Mouse (Mus musculus): ENCODE data around the gene Tspoap1. TPM values are rescaled to one million over a fixed set of nuclear protein-coding genes. Genes with fewer than 3 reads are reported as not detected.
A peak's percentile ranks its signal among the peaks of the same experiment; 100 is the strongest.

Tspoap1 gene
- polyA plus RNA-seq (2012; rRNA removed): 0.89 and 1.3 TPM in 2 replicates

DNA sequence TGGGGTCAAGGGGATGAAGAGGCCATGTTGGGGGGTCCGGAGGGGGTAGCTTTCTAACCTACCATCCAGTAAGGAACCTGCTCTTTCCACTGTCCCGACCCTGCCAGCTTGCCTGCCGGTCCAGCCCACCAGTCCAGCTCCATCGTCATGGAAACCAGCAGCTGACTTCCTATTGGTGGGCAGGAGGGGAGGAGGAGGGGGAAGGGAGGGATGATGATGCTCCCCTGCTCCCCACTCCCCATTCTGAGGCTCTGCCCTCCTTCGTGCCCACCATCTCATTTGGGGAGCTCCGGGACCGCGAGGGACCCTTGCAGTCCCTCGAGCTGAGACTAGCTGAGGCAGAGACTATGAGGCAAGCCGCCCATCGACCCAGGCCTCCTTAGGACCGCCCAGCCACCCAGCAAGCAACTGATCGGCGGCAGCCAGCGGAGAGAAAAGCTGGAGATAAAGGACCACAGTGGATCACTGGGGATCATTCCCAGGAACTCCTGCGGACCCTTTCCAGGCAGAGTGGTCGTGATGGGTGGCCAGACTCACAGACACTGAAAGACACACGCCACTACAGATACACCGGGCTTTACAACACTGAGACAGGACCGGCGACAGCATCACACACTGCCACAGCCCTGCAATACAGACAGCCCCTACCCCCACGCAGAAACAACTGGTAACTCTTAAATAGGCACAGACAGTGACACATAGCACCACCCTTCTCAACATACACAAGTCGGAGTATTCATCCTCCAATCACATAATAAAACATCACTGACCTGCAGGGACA, at the start of gene Tspoap1:
Tspoap1 (plus strand) TSS at position 241 of the 781 bp plus-strand sequence.
- peaks cover 36% of the 10 kb centered on the region for H3K27me3 ChIP-seq (ENCODE audit: control insufficient read depth, insufficient read depth, low read length)
- 0 out of 2 replicates have a peak, but pooled peaks cover 6% of the 10 kb centered on the region for H3K36me3 ChIP-seq (ENCODE audit: control insufficient read depth, insufficient read depth, low read length)
- TF ChIP-seq CTCF (IDR thresholded peaks at IDR 0.05; ENCODE audit: extremely low read depth, insufficient read length, insufficient replicate concordance, low read depth, low read length): no peak
- no peak for TF ChIP-seq POLR2A (IDR thresholded peaks at IDR 0.05; ENCODE audit: low read depth, low read length)
- no peak within 1 kb of the TSS for H3K4me3 ChIP-seq (ENCODE audit: low read depth, low read length)
- WGBS: 12% methylated on average over 23 of the region's 23 CpGs
- H3K4me1 ChIP-seq (ENCODE audit: control insufficient read depth, insufficient read depth, insufficient read length, low read length): peaks cover 3% of the 10 kb centered on the region
- H3K27ac ChIP-seq (ENCODE audit: insufficient read depth, low read depth, low read length): no peak within 1 kb of the TSS

DNA sequence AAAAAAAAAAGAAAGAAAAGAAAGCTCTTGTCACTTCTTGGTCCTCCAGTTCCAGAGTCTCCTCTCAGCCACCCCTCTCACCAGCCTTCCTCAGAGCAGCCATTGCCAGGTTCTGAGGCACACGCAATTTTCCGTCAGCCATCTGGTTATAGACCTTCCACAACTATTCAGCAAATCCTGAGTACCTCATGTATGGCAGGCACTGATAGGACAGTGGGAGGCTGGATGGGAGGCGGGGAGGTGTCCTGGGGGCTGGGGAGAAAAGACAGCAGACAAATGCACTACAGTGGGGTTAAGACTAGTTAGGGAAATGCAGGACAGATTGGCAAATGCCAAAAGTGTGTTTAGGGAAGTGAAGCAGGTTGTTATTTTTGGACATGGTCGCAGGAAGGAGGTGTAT, 48.2 kb upstream of the Tspoap1 start:
- Histone ChIP-seq H3K4me1 (ENCODE audit: control insufficient read depth, insufficient read depth, insufficient read length, low read length) (peaks cover 21% of the 10 kb centered on the region; the same call in 1 of the 2 replicates), H3K27me3 (ENCODE audit: control insufficient read depth, insufficient read depth, low read length) (no peaks in the 10 kb centered on the region), H3K4me3 (ENCODE audit: low read depth, low read length) (no peak overlapping the region), H3K36me3 (ENCODE audit: control insufficient read depth, insufficient read depth, low read length) (no peaks in the 10 kb centered on the region), H3K27ac (ENCODE audit: insufficient read depth, low read depth, low read length) (no peak overlapping the region)
- 73% methylated on average over 4 of the region's 4 CpGs for WGBS
- TF ChIP-seq CTCF (IDR thresholded peaks at IDR 0.05; ENCODE audit: extremely low read depth, insufficient read length, insufficient replicate concordance, low read depth, low read length) (no peak), POLR2A (IDR thresholded peaks at IDR 0.05; ENCODE audit: low read depth, low read length) (no peak)

DNA sequence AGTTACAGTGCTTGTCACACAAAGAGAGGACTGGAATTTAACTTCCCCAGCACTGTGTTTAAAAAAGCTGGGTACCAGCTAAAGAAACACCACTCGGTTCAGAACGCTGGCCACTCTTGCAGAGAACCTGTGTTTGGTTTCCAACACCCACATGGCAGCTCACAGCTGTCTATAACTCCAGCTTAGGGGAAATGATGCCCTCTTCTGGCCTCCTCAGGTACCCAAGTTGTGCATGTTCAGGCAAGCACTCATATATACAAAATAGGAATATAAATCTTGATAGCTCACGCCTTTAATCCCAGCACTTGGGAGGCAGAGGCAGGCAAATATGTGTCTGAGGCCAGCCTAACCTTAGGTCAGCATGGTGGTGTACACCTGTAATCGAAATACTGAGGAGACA, 44.3 kb upstream of the Tspoap1 start:
- no peaks in the 10 kb centered on the region for H3K27me3 ChIP-seq (ENCODE audit: control insufficient read depth, insufficient read depth, low read length)
- WGBS: 77% methylated on average over 4 of the region's 4 CpGs
- TF ChIP-seq POLR2A (IDR thresholded peaks at IDR 0.05; ENCODE audit: low read depth, low read length): no peak
- TF ChIP-seq CTCF (IDR thresholded peaks at IDR 0.05; ENCODE audit: extremely low read depth, insufficient read length, insufficient replicate concordance, low read depth, low read length): no peak

DNA sequence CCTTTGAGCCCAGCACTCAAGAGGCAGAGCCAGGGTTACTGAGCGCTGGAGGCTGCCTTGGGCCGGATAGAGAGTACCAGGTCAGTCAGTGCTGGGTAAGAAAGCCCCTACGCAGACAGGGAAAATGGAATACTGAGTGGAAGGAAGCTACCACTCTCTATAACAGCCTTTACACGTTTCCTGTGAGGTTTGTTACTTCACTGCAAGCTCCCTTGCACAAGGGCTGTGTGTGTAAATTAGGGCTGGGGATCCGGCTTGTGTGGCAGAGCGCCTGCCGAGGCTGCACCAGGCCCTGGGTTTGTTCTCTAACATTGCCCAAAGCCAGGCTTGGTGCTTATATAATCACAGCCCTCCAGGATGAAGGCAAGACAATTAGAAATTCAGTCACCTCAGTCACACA, 40.8 kb upstream of the Tspoap1 start:
- H3K4me1 ChIP-seq (ENCODE audit: control insufficient read depth, insufficient read depth, insufficient read length, low read length): no peaks in the 10 kb centered on the region
- peaks cover 19% of the 10 kb centered on the region for H3K36me3 ChIP-seq (ENCODE audit: control insufficient read depth, insufficient read depth, low read length)
- H3K27ac ChIP-seq (ENCODE audit: insufficient read depth, low read depth, low read length): no peak overlapping the region
- H3K4me3 ChIP-seq (ENCODE audit: low read depth, low read length): no peak overlapping the region
- no peak for TF ChIP-seq POLR2A (IDR thresholded peaks at IDR 0.05; ENCODE audit: low read depth, low read length)
- no peak for TF ChIP-seq CTCF (IDR thresholded peaks at IDR 0.05; ENCODE audit: extremely low read depth, insufficient read length, insufficient replicate concordance, low read depth, low read length)
- WGBS: 75% methylated on average over 7 of the region's 7 CpGs
- no peaks in the 10 kb centered on the region for H3K27me3 ChIP-seq (ENCODE audit: control insufficient read depth, insufficient read depth, low read length)

More for the DNA sequence above, 44.3 kb upstream of the Tspoap1 start:
- Histone ChIP-seq H3K4me3 (ENCODE audit: low read depth, low read length) (no peak overlapping the region), H3K36me3 (ENCODE audit: control insufficient read depth, insufficient read depth, low read length) (peaks cover 16% of the 10 kb centered on the region), H3K27ac (ENCODE audit: insufficient read depth, low read depth, low read length) (no peak overlapping the region), H3K4me1 (ENCODE audit: control insufficient read depth, insufficient read depth, insufficient read length, low read length) (peaks cover 4% of the 10 kb centered on the region; the same call in 1 of the 2 replicates)

DNA sequence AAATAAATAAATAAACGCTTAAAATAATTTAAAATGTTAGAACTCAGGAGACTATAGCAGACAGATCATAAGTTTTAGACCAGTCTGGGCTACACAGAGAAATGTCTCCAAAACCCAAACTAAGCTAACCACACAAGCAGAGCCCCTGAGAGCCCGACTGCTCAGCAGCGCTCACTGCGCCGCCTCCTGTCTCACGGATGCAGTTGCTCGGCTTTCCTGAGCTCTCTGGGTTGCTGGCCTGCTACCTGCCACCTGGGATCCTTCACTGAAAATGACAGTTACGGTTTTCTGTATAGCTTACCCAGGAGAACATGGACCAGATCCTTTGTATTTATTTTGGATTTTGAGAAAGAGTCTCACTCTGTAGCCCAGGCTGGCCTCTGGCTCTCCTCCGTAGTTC, 40.0 kb upstream of the Tspoap1 start:
- Histone ChIP-seq H3K36me3 (ENCODE audit: control insufficient read depth, insufficient read depth, low read length) (peaks cover 19% of the 10 kb centered on the region), H3K4me1 (ENCODE audit: control insufficient read depth, insufficient read depth, insufficient read length, low read length) (no peaks in the 10 kb centered on the region), H3K4me3 (ENCODE audit: low read depth, low read length) (no peak overlapping the region), H3K27ac (ENCODE audit: insufficient read depth, low read depth, low read length) (no peak overlapping the region), H3K27me3 (ENCODE audit: control insufficient read depth, insufficient read depth, low read length) (no peaks in the 10 kb centered on the region)
- TF ChIP-seq POLR2A (IDR thresholded peaks at IDR 0.05; ENCODE audit: low read depth, low read length): no peak
- no peak for TF ChIP-seq CTCF (IDR thresholded peaks at IDR 0.05; ENCODE audit: extremely low read depth, insufficient read length, insufficient replicate concordance, low read depth, low read length)
- 68% methylated on average over 9 of the region's 9 CpGs for WGBS

DNA sequence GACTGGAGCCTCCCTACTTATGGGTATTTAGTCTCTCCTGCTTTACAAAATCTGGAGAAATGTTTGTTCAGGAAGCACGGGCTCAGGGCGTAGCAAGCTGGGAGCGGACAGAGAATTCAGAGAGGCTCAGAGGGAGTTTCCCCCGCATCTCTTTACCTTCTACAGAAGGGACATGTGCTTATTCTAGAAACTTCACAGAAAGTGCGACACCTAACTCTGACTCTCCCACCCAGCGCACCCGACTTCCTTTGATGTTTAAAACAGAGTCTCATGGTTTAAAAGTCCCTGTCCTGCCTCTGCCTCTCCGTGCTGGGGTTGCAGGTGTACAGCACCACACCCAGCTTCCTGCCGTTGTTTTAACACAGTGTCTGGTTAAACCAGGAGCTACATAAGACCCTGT, 39.5 kb upstream of the Tspoap1 start:
- no peak for TF ChIP-seq CTCF (IDR thresholded peaks at IDR 0.05; ENCODE audit: extremely low read depth, insufficient read length, insufficient replicate concordance, low read depth, low read length)
- no peak for TF ChIP-seq POLR2A (IDR thresholded peaks at IDR 0.05; ENCODE audit: low read depth, low read length)
- Histone ChIP-seq H3K27me3 (ENCODE audit: control insufficient read depth, insufficient read depth, low read length) (no peaks in the 10 kb centered on the region), H3K27ac (ENCODE audit: insufficient read depth, low read depth, low read length) (0 out of 2 replicates have a peak overlapping the region, but pooled peaks have one; percentile 14), H3K36me3 (ENCODE audit: control insufficient read depth, insufficient read depth, low read length) (peaks cover 19% of the 10 kb centered on the region), H3K4me1 (ENCODE audit: control insufficient read depth, insufficient read depth, insufficient read length, low read length) (peaks cover 1% of the 10 kb centered on the region; the same call in 1 of the 2 replicates), H3K4me3 (ENCODE audit: low read depth, low read length) (no peak overlapping the region)
- 51% methylated on average over 9 of the region's 9 CpGs for WGBS

DNA sequence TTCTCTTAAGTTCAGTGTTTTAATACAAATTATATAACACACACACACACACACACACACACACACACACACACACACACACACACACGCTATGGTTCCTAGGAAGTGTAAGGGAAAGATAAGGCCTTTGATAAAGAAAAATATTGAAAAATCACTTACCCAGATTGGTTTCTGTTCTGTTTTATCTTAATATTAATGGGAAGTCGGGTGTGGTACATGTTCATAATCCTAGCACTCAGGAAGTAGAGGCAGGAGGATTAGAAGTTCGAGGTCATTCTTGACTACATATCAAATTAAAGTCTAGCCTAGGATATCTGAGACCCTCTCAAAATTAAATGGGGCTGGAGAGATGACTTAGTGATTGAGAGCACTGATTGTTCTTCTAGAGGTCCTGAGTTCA, 38.2 kb upstream of the Tspoap1 start:
- Histone ChIP-seq H3K4me3 (ENCODE audit: low read depth, low read length) (no peak overlapping the region), H3K36me3 (ENCODE audit: control insufficient read depth, insufficient read depth, low read length) (peaks cover 24% of the 10 kb centered on the region), H3K27me3 (ENCODE audit: control insufficient read depth, insufficient read depth, low read length) (no peaks in the 10 kb centered on the region), H3K4me1 (ENCODE audit: control insufficient read depth, insufficient read depth, insufficient read length, low read length) (peaks cover 2% of the 10 kb centered on the region; the same call in 1 of the 2 replicates), H3K27ac (ENCODE audit: insufficient read depth, low read depth, low read length) (no peak overlapping the region)
- WGBS: 53% methylated on average over 3 of the region's 3 CpGs
- TF ChIP-seq POLR2A (IDR thresholded peaks at IDR 0.05; ENCODE audit: low read depth, low read length) (no peak), CTCF (IDR thresholded peaks at IDR 0.05; ENCODE audit: extremely low read depth, insufficient read length, insufficient replicate concordance, low read depth, low read length) (no peak)

All from small intestine, adult 2 months (tissue).